Mouse (Mus musculus): ENCODE data around the gene Dnajb14.
"Not testable (repeated sequence)": the region's sequence is repeated elsewhere in the genome, so short reads cannot be mapped to it uniquely, and the experiment has no call there.

Dnajb14 gene

GRCm38 (mm10) chr3:137964014-137964413 lies 96.5 kb downstream of the Dnajb14 start:
- in situ Hi-C loops (cut with MboI; ENCODE audit: low pct_unique_long_range_greater_than_20kb in 1 of 2, low sequenced_read_pairs in 2 of 2, unreplicated experiment in 1 of 2) = not testable (repeated sequence)
